Mouse (Mus musculus) liver, embryonic 15.5 days (tissue): ENCODE data around the gene Nfyb. TPM values are rescaled to one million over a fixed set of nuclear protein-coding genes. Genes with fewer than 3 reads are reported as not detected.

Experiments used
- ATAC-seq: fragments of 200-750 bp; cut with Nextera tagmentation; 2 replicates; pipeline ENCODE4 v1.8.0; 2017; ENCODE audit warnings: moderate number of reproducible peaks, mild to moderate bottlenecking, moderate library complexity; ENCODE audit not compliant: insufficient read depth
- H3K27ac ChIP-seq: fragments of 300-500 bp; sonication (generic); replicated peaks from 2 replicates; pipeline ENCODE4 v1.5.1; 2015; ENCODE audit warnings: mild to moderate bottlenecking, inconsistent platforms
- H3K27me3 ChIP-seq: fragments of 300-500 bp; sonication (generic); 2 replicates; pipeline ENCODE4 v1.6.1; 2015; ENCODE audit warnings: mild to moderate bottlenecking, inconsistent platforms
- H3K36me3 ChIP-seq: fragments of 300-500 bp; sonication (generic); replicated peaks from 2 replicates; pipeline ENCODE4 v1.6.1; 2015; ENCODE audit warnings: moderate library complexity, mild to moderate bottlenecking, inconsistent platforms
- H3K4me1 ChIP-seq: fragments of 300-500 bp; sonication (generic); replicated peaks from 2 replicates; pipeline ENCODE4 v1.6.1; 2015; ENCODE audit warnings: inconsistent platforms
- H3K4me2 ChIP-seq: fragments of 300-500 bp; sonication (generic); 2 replicates; pipeline ENCODE4 v1.6.1; 2015; ENCODE audit warnings: moderate library complexity, mild to moderate bottlenecking, inconsistent platforms
- H3K4me3 ChIP-seq: fragments of 300-500 bp; sonication (generic); replicated peaks from 2 replicates; pipeline ENCODE4 v1.5.1; 2015; ENCODE audit warnings: mild to moderate bottlenecking, inconsistent platforms
- H3K9ac ChIP-seq: fragments of 300-500 bp; sonication (generic); 2 replicates; pipeline ENCODE4 v1.6.1; 2015; ENCODE audit warnings: moderate library complexity, mild to moderate bottlenecking, inconsistent platforms
- H3K9me3 ChIP-seq: fragments of 300-500 bp; sonication (generic); replicated peaks from 2 replicates; pipeline ENCODE4 v1.6.1; 2016; ENCODE audit warnings: inconsistent platforms
- WGBS: fragments of 180-500 bp; shearing (Covaris S2); methylation state at CpG from one replicate; pipeline ENCODE4 v1.1.7; 2015; ENCODE audit warnings: mixed read lengths; ENCODE audit not compliant: insufficient replicate concordance; 5-methylcytosine and 5-hydroxymethylcytosine counted together
- polyA plus RNA-seq: library from polyadenylated mRNA; unstranded; fragments of >200 nt; fragmentation: Nextera tagmentation; extraction: Ambion mirVana; gene quantifications from 2 replicates; pipeline ENCODE4 v1.2.1, GENCODE M21; 2015

Gene Nfyb
- polyA plus RNA-seq, 1 experiment from 2014 or later, result 33.1 TPM

DNA sequence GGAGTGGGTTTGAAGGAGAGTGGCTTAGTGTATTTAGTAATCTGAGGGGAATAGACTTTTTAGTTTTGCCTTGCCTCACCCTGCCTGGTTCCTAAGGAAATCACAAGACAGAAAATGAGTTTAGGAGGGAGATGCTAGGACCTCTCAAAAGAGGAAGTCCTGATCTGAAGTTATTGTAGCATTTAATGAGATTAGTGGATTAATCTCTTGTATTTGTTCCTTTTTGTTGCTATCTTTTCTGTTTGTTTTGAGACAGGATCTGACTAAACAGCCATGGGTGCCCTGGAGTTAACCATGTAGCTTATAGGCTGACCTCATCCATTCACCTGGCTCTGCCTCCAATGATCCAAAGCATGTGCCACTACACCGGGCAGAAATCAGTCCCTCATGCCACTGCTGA, 21.4 kb downstream of the Nfyb start:
- Histone ChIP-seq H3K9ac (no peak overlapping the region), H3K9me3 (no peaks in the 10 kb centered on the region), H3K36me3 (peaks cover 60% of the 10 kb centered on the region), H3K27ac (0 out of 2 replicates have a peak overlapping the region, but pooled peaks have one; percentile 25), H3K27me3 (no peaks in the 10 kb centered on the region), H3K4me2 (no peak overlapping the region), H3K4me3 (no peak overlapping the region), H3K4me1 (0 out of 2 replicates have a peak, but pooled peaks cover 3% of the 10 kb centered on the region)
- ATAC-seq, result no peak
- 71% methylated on average over 1 of the region's 1 CpGs for WGBS

DNA sequence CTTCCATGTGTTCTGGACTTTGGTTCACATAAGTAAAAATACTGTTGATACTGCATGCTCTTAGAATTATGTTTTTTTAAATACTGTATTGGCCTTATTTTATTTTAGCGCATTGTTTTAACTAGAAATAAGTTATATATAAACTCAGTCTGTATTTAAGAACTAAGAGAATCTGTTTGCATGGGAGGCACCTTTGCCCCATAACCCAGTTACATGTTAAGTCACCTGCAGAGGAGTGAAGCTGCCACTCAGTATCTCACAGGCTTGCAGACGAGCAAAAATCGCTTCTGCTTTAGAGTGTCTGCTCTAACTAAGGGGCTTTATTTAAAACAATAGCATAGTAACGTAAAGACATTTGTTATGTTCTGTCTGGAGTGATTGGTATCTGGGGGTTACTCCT, 22.1 kb downstream of the Nfyb start:
- Histone ChIP-seq H3K9me3 (no peaks in the 10 kb centered on the region), H3K4me2 (no peak overlapping the region), H3K4me1 (0 out of 2 replicates have a peak, but pooled peaks cover under 1% of the 10 kb centered on the region), H3K4me3 (no peak overlapping the region), H3K27me3 (no peaks in the 10 kb centered on the region), H3K36me3 (peaks cover 54% of the 10 kb centered on the region), H3K27ac (no peak overlapping the region), H3K9ac (no peak overlapping the region)
- no peak for ATAC-seq
- WGBS, result 79% methylated on average over 4 of the region's 4 CpGs

- H3K4me3 ChIP-seq, result no peak overlapping the region
- H3K4me2 ChIP-seq, result no peak overlapping the region
- H3K27me3 ChIP-seq, result no peaks in the 10 kb centered on the region
- no peak overlapping the region for H3K27ac ChIP-seq
- peaks cover 49% of the 10 kb centered on the region for H3K36me3 ChIP-seq
- no peaks in the 10 kb centered on the region for H3K9me3 ChIP-seq
- WGBS, result 86% methylated on average over 8 of the region's 8 CpGs
- no peak for ATAC-seq
- H3K9ac ChIP-seq, result no peak overlapping the region
- no peaks in the 10 kb centered on the region for H3K4me1 ChIP-seq
Measured at GRCm38 (mm10) chr10:82741354-82741753, 22.6 kb downstream of the Nfyb start.

GRCm38 (mm10) chr10:82699296-82699941, 64.5 kb downstream of the Nfyb start:
- peak; percentile 66 for ATAC-seq
- peaks cover 14% of the 10 kb centered on the region for H3K36me3 ChIP-seq
- peaks cover 40% of the 10 kb centered on the region for H3K4me1 ChIP-seq
- H3K9ac ChIP-seq, result peak overlapping the region; percentile 77
- H3K27me3 ChIP-seq, result no peaks in the 10 kb centered on the region
- WGBS, result under 1% methylated on average over 59 of the region's 59 CpGs
- peak overlapping the region; percentile 84 for H3K4me2 ChIP-seq
- H3K4me3 ChIP-seq, result peak overlapping the region; percentile 92
- H3K27ac ChIP-seq, result peak overlapping the region; percentile 70
- H3K9me3 ChIP-seq, result no peaks in the 10 kb centered on the region

- Histone ChIP-seq H3K27ac (peak overlapping the region; percentile 70), H3K27me3 (no peaks in the 10 kb centered on the region), H3K36me3 (peaks cover 10% of the 10 kb centered on the region), H3K9ac (peak overlapping the region; percentile 77), H3K4me1 (peaks cover 40% of the 10 kb centered on the region), H3K4me3 (peak overlapping the region; percentile 92), H3K4me2 (peak overlapping the region; percentile 84), H3K9me3 (no peaks in the 10 kb centered on the region)
- WGBS, result 2% methylated on average over 40 of the region's 42 CpGs
- peak; percentile 93 for ATAC-seq
Measured at GRCm38 (mm10) chr10:82698712-82699261, 65.2 kb downstream of the Nfyb start.

Other genes starting within 250 kb of the Nfyb start
- gene 1190007I07Rik, start 140.9 kb downstream of the Nfyb start, polyA plus RNA-seq, result 25.7 and 31.6 TPM in 2 replicates
- gene Tdg, start 134.3 kb downstream of the Nfyb start, polyA plus RNA-seq, result 32.5 and 33.6 TPM in 2 replicates
- 0.55 and 0.63 TPM in 2 replicates for gene Glt8d2, start 73.5 kb downstream of the Nfyb start, polyA plus RNA-seq
- 12.0 and 12.9 TPM in 2 replicates for gene Hcfc2, start 68.0 kb downstream of the Nfyb start, polyA plus RNA-seq
- gene Txnrd1, start 69.8 kb upstream of the Nfyb start, polyA plus RNA-seq, result 48.0 and 49.0 TPM in 2 replicates
- 0.14 and 0.15 TPM in 2 replicates for gene Eid3, start 102.5 kb upstream of the Nfyb start, polyA plus RNA-seq
- gene Chst11, start 221.4 kb upstream of the Nfyb start, polyA plus RNA-seq, result 1.2 TPM in 2 replicates